Mouse (Mus musculus): ENCODE data around the gene Haus6. TPM values are rescaled to one million over a fixed set of nuclear protein-coding genes. Genes with fewer than 3 reads are reported as not detected.

Haus6 gene
- polyA plus RNA-seq, 1 experiment from 2014 or later = 21.0 TPM

Other genes starting within 250 kb of the Haus6 start
- gene Saxo1, start 53.7 kb downstream of the Haus6 start, polyA plus RNA-seq (2016; fragmentation: Nextera tagmentation; extraction: Ambion mirVana) = not detected in 2 replicates
- 64.2 and 73.6 TPM in 2 replicates for gene Rraga, start 36.4 kb downstream of the Haus6 start, polyA plus RNA-seq (2016; fragmentation: Nextera tagmentation; extraction: Ambion mirVana)
- 84.7 and 88.9 TPM in 2 replicates for gene Plin2, start 58.0 kb upstream of the Haus6 start, polyA plus RNA-seq (2016; fragmentation: Nextera tagmentation; extraction: Ambion mirVana)
- gene Dennd4c, start 136.5 kb upstream of the Haus6 start, polyA plus RNA-seq (2016; fragmentation: Nextera tagmentation; extraction: Ambion mirVana) = 5.4 and 5.5 TPM in 2 replicates
- 569 and 645 TPM in 2 replicates for gene Rps6, start 245.4 kb upstream of the Haus6 start, polyA plus RNA-seq (2016; fragmentation: Nextera tagmentation; extraction: Ambion mirVana)

Measured in hindbrain, embryonic 10.5 days (tissue).